Mouse (Mus musculus) intestine, embryonic 16.5 days (tissue): Measurements from ENCODE around the gene G3bp2. TPM values are rescaled to one million over a fixed set of nuclear protein-coding genes. Genes with fewer than 3 reads are reported as not detected.

Experiments used
- ATAC-seq: fragments of 200-750 bp; cut with Nextera tagmentation; 2 replicates; pipeline ENCODE4 v1.8.0; 2017; ENCODE audit warnings: moderate TSS enrichment, moderate library complexity
- H3K27ac ChIP-seq: fragments of 300-500 bp; sonication (generic); 2 replicates; pipeline ENCODE4 v1.5.1; 2014; ENCODE audit warnings: mild to moderate bottlenecking, low read length
- H3K27me3 ChIP-seq: fragments of 300-500 bp; sonication (generic); replicated peaks from 2 replicates; pipeline ENCODE4 v1.6.1; 2014; ENCODE audit warnings: low read length, control low read depth, mixed read lengths; ENCODE audit not compliant: control insufficient read depth, insufficient read depth
- H3K36me3 ChIP-seq: fragments of 300-500 bp; sonication (generic); 2 replicates; pipeline ENCODE4 v1.6.1; 2014; ENCODE audit warnings: low read length, control low read depth; ENCODE audit not compliant: control insufficient read depth, insufficient read depth
- H3K4me1 ChIP-seq: fragments of 300-500 bp; sonication (generic); 2 replicates; pipeline ENCODE4 v1.6.1; 2014; ENCODE audit warnings: low read length, control low read depth, mixed read lengths; ENCODE audit not compliant: control insufficient read depth, insufficient read depth
- H3K4me2 ChIP-seq: fragments of 300-500 bp; sonication (generic); 2 replicates; pipeline ENCODE4 v1.6.1; 2014; ENCODE audit warnings: low read depth, low read length, control low read depth
- H3K4me3 ChIP-seq: fragments of 300-500 bp; sonication (generic); 2 replicates; pipeline ENCODE4 v1.5.1; 2014; ENCODE audit warnings: mild to moderate bottlenecking, low read length
- H3K9ac ChIP-seq: fragments of 300-500 bp; sonication (generic); 2 replicates; pipeline ENCODE4 v1.6.1; 2014; ENCODE audit warnings: low read depth, low read length
- H3K9me3 ChIP-seq: fragments of 300-500 bp; sonication (generic); 2 replicates; pipeline ENCODE4 v1.6.1; 2016; ENCODE audit warnings: low read length, control low read depth; ENCODE audit not compliant: control insufficient read depth
- WGBS: fragments of 180-500 bp; shearing (Covaris S2); extraction: QIAGEN DNeasy Blood & Tissue Kit; methylation state at CpG from one replicate; pipeline ENCODE4 v1.1.7; 2014; 5-methylcytosine and 5-hydroxymethylcytosine counted together
- polyA plus RNA-seq: library from polyadenylated mRNA; unstranded; fragments of >200 nt; fragmentation: Nextera tagmentation; extraction: Ambion mirVana; gene quantifications from 2 replicates; pipeline ENCODE4 v1.2.1, GENCODE M21; 2015

Gene G3bp2
- polyA plus RNA-seq, 1 experiment from 2014 or later = 167 TPM

DNA sequence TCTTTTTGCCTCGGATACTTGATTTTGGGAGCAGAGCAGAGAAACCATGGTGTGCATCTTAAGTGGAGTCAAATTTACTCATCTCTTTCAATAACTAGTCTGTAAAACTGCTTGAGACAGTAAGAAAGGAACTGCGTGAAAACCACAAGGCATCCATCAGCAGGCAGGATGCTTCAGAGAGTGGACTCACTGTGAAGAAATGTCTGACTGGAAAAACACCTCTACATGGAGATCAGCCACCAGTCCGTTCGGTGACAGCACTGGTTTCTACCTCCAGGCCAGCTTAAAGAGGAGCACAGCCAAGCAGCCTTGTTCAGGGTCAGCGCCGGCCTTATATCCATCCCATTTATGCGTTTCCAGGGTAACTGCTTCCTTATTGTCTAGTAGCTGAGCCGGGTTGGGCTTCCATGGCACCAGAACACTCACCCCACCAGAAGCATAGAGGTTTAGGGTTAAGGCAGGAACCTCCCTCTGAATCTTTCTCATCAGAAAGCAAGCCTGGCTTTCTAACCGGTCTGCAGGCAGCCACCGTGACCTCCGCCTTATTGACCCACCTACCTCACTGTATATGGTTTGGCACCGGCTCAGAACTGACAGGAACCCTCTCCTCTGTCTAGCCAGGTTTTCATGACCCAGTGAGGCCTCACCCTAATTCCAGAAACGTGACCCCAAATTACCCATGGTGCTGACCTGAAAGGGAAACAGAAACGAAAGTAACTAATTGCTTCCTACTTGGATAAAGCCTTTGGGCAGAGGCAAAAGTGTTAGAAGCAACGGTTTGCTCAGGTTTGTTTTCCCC, 9.9 kb upstream of the G3bp2 start:
- Histone ChIP-seq H3K9ac (0 out of 2 replicates have a peak overlapping the region, but pooled peaks have one; percentile 5), H3K36me3 (no peaks in the 10 kb centered on the region), H3K27me3 (no peaks in the 10 kb centered on the region), H3K27ac (no peak overlapping the region), H3K9me3 (no peaks in the 10 kb centered on the region), H3K4me3 (peak overlapping the region; percentile 9; the same call in 1 of the 2 replicates), H3K4me2 (peak overlapping the region; percentile 27; the same call in 1 of the 2 replicates), H3K4me1 (no peaks in the 10 kb centered on the region; the same call in 1 of the 2 replicates)
- whole genome bisulfite sequencing = 63% methylated on average over 15 of the region's 15 CpGs
- ATAC-seq = no peak

DNA sequence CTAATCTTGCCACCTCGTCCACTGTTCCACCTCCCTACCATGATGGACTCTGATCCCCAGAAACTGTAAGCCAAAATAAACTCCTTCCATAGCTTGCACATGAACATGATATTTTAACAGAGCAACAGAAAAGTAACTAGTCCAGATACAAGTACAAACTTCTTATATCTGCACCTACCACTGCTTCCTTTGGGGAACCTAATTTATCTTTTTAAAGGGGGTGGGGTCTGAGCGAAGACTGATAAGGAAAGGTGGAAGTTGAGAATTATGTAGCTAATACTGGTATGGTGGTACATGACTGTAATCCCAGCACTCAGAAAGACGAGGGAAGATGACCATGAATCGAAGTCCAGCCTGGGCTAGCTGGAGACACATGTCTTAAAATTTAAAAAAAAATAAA, 4.0 kb upstream of the G3bp2 start:
- Histone ChIP-seq H3K9me3 (no peaks in the 10 kb centered on the region), H3K4me3 (no peak overlapping the region), H3K4me2 (no peak overlapping the region), H3K9ac (no peak overlapping the region), H3K4me1 (no peaks in the 10 kb centered on the region), H3K27me3 (no peaks in the 10 kb centered on the region), H3K36me3 (no peaks in the 10 kb centered on the region), H3K27ac (no peak overlapping the region)
- no peak for ATAC-seq
- WGBS = 93% methylated on average over 4 of the region's 4 CpGs

DNA sequence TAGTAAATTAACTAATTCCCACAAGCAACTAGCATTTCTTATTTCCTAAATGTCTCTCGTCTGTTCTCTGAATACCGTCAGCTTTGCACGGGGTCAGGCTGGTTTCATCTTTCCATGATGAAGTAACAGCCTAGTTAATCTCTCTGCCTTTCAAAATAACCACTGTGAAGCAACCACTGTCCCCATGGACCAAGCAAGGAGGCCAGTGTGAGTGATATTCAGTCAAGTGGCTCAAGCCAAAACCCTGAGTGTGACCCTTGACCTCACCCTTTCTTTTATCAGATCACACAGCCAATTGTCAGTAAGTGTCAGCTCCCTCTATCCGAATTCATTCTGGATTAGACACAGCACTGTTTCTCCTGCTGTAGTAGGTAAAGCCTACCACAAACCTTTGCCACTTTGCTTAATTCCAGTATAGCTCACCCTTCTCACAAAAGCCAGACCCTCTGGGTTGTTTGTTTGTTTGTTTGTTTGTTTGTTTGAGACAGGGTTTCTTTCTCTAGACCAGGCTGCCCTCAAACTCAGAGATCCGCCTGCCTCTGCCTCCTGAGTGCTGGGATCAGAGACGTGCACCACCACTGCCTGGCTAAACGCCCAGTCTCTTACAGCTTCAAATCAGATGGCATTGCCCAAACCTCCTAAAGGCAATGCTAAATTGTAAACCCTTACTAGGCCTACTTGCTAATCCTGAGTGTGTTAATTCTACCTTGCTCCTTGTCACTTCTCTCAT, 2.5 kb upstream of the G3bp2 start:
- 90% methylated on average over 7 of the region's 7 CpGs for WGBS
- no peaks in the 10 kb centered on the region for H3K36me3 ChIP-seq
- H3K9ac ChIP-seq = no peak overlapping the region
- H3K9me3 ChIP-seq = no peaks in the 10 kb centered on the region
- no peak overlapping the region for H3K4me2 ChIP-seq
- no peak overlapping the region for H3K27ac ChIP-seq
- H3K27me3 ChIP-seq = no peaks in the 10 kb centered on the region
- ATAC-seq = no peak
- H3K4me1 ChIP-seq = peaks cover 8% of the 10 kb centered on the region
- no peak overlapping the region for H3K4me3 ChIP-seq

DNA sequence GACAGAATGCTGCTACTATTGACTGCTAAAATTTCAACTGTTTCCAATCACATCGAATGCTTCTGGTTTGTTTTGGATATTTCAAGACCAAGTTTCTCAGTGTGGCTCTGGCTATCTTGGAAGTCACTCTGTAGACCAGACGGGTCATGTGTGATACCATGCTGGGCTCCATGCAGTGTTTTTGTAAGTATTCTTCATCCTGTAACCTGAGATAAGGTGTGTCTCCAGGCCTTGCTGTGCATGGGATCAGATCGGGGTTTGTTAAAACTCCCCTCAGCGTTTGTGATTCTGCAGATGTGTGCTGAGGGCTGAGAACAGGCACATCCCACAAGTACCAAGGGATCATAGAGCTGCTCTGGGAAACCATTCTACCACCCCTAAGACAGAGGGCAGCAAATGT, 1.7 kb upstream of the G3bp2 start:
- WGBS = 73% methylated on average over 4 of the region's 4 CpGs
- no peaks in the 10 kb centered on the region for H3K27me3 ChIP-seq
- no peak overlapping the region for H3K9ac ChIP-seq
- ATAC-seq = no peak
- H3K4me3 ChIP-seq = no peak overlapping the region
- H3K27ac ChIP-seq = no peak overlapping the region
- H3K36me3 ChIP-seq = no peaks in the 10 kb centered on the region
- no peak overlapping the region for H3K4me2 ChIP-seq
- H3K9me3 ChIP-seq = no peaks in the 10 kb centered on the region
- peaks cover 12% of the 10 kb centered on the region for H3K4me1 ChIP-seq

DNA sequence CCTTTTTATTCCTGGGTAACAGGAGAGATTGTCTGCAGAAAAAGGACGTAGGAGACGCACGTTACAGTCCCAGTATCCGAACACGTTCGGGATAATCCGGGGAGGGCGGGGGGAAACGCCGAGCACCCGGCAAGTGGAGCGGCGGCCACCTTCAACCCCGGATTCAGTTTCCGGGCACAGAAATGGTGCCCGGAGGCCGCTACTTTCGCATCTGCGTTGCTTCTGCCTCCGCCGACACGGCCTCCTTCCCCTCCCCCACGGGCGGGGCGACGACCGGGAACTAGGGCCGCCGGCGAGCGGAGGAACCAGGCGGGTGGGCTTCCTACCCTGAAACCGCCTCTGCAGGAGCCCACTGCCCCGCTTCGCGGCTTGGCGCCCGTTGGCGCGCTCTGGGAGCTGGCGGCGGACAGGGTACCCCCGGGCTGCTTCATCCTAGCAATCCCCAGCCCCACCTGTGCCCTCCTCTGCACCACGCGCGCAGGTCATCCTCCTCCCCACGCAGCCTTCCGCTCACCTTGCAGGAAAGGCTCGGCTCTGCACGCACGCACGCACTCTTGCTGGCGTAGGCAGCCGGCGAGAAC, 608 bp downstream of the G3bp2 start:
- Histone ChIP-seq H3K9me3 (no peaks in the 10 kb centered on the region), H3K4me3 (peak overlapping the region; percentile 100), H3K4me1 (peaks cover 20% of the 10 kb centered on the region), H3K9ac (peak overlapping the region; percentile 96), H3K36me3 (no peaks in the 10 kb centered on the region), H3K27ac (peak overlapping the region; percentile 99), H3K27me3 (no peaks in the 10 kb centered on the region), H3K4me2 (peak overlapping the region; percentile 72)
- ATAC-seq = peak; percentile 70
- 0% methylated on average over 53 of the region's 55 CpGs for WGBS

DNA sequence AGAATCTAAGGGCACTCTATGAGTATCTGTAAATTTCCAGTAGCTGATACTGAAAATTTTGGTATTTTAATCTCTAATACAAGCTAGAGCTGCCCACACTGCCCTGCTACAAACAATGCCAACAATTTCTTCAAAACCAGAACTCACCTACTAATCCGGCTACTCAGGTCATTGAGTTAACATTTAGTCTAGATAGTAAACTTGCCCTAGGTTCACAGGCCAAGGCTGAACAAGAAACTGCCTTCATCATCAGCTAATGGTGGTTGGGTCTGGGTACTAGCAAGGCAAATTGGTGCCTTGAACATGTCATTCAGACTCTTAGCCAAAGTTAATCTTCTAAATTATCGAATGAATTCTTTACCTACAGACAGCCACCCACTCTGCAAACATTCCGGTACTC, 2.2 kb downstream of the G3bp2 start:
- Histone ChIP-seq H3K27ac (no peak overlapping the region), H3K4me3 (peak overlapping the region; percentile 100), H3K4me1 (peaks cover 20% of the 10 kb centered on the region), H3K36me3 (no peaks in the 10 kb centered on the region), H3K27me3 (no peaks in the 10 kb centered on the region), H3K4me2 (peak overlapping the region; percentile 72), H3K9ac (no peak overlapping the region), H3K9me3 (no peaks in the 10 kb centered on the region)
- ATAC-seq = no peak
- 48% methylated on average over 3 of the region's 3 CpGs for WGBS

DNA sequence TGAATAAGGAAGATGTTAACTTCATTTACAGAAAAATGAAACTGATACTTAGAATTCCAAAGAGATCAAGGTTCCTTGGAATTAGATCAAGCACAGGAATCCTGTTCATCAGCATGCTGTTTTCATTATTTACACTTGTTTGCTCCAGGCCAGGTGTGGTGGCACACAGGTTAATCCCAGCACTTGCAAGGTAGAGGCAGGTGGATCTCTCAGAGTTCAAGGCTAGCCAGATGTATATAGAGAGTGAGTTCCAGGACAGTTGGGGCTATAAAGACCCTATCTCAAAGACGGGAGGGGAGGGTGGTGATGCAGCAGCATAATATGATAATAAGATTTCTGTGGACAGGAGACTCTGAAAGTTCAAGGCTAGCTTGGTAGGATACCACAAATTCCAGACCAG, 3.1 kb downstream of the G3bp2 start:
- WGBS = 47% methylated on average over 1 of the region's 1 CpGs
- no peak overlapping the region for H3K9ac ChIP-seq
- H3K4me1 ChIP-seq = peaks cover 20% of the 10 kb centered on the region
- H3K9me3 ChIP-seq = no peaks in the 10 kb centered on the region
- no peak for ATAC-seq
- no peaks in the 10 kb centered on the region for H3K27me3 ChIP-seq
- no peak overlapping the region for H3K4me3 ChIP-seq
- no peak overlapping the region for H3K27ac ChIP-seq
- H3K36me3 ChIP-seq = no peaks in the 10 kb centered on the region
- no peak overlapping the region for H3K4me2 ChIP-seq

DNA sequence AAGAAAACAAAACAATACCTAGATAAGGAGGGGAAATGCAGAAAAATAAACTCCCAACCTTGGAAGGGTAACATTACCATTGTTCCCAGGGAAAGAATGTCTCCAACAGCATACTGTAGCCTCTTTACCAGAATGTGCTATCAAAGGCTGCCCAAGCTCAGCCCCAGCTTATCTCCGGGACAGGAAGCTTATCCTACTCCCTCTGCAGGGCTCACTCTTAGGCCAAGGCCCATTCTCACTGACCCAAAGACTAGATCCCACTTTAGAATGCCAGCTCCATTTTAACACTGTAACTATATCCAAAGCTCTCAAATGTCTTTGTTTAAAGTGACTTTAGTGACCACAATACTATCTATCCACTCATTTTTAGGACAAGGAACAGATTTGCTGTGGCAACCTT, 4.2 kb downstream of the G3bp2 start:
- 68% methylated on average over 1 of the region's 1 CpGs for WGBS
- Histone ChIP-seq H3K4me2 (no peak overlapping the region), H3K4me1 (peaks cover 20% of the 10 kb centered on the region), H3K9me3 (no peaks in the 10 kb centered on the region), H3K9ac (no peak overlapping the region), H3K4me3 (no peak overlapping the region), H3K36me3 (no peaks in the 10 kb centered on the region), H3K27ac (no peak overlapping the region), H3K27me3 (no peaks in the 10 kb centered on the region)
- ATAC-seq = no peak

DNA sequence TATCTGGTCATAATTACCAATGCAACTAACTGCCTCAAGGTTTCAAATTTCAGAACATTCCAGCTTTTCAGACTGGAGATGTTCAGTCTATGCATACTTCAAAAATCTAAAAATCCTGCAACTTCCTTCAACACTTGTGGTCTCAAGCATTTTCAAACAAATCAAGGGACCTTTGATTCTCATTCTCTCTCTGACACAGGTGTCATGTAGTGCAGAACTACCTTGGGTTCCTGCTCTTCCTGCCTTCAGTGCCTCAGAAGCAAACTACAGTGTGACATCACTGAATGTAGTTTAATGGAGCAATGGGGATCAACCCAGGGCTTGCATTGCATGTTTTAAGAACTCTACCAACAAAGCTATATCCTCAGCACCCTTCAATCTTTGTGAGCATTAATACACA, 4.8 kb downstream of the G3bp2 start:
- no peak overlapping the region for H3K4me2 ChIP-seq
- H3K9ac ChIP-seq = no peak overlapping the region
- H3K4me3 ChIP-seq = no peak overlapping the region
- ATAC-seq = no peak
- no peak overlapping the region for H3K27ac ChIP-seq
- no peaks in the 10 kb centered on the region for H3K36me3 ChIP-seq
- no peaks in the 10 kb centered on the region for H3K27me3 ChIP-seq
- no peaks in the 10 kb centered on the region for H3K9me3 ChIP-seq
- peaks cover 20% of the 10 kb centered on the region for H3K4me1 ChIP-seq
